In genomic region chr7:25322058-25322484, GRCm38 (mm10) we compare ENCODE assay signal across 10 mouse cellular contexts. TPM values are rescaled to one million over a fixed set of nuclear protein-coding genes. Genes with fewer than 3 reads are reported as not detected.
A peak's percentile ranks its signal among the peaks of the same experiment; 100 is the strongest.
DNase-seq lines count a peak whose midpoint lies in the region; ATAC-seq lines count a peak whose summit lies in the region.
"Had no signal": no experiment of that assay in that cellular context is flagged by ENCODE, and none has a peak within 500 bp of the region (broad histone marks: within the 10 kb centered on the region; RNA-seq: fewer than 3 reads in every experiment).

No protein-coding gene starts in this region.

- no peak for ATAC-seq in hindbrain, embryonic 12.5 days (ENCODE audit: low FRiP score)

- H3K27ac ChIP-seq in heart, embryonic 10.5 days, result peak overlapping the region; percentile 84
- H3K27ac ChIP-seq in hindbrain, embryonic 12.5 days, result peak overlapping the region; percentile 56
- H3K27ac ChIP-seq in midbrain, embryonic 10.5 days (replicated peaks), result peak overlapping the region; percentile 80

- no peaks in the 10 kb centered on the region for H3K27me3 ChIP-seq in heart, embryonic 10.5 days (ENCODE audit: insufficient read depth, poor library complexity, severe bottlenecking)
- no peaks in the 10 kb centered on the region for H3K27me3 ChIP-seq in hindbrain, embryonic 12.5 days
- no peaks in the 10 kb centered on the region for H3K27me3 ChIP-seq in midbrain, embryonic 10.5 days (ENCODE audit: low read depth, poor library complexity, severe bottlenecking)

- WGBS in heart, embryonic 10.5 days, result 4% methylated on average over 6 of the region's 6 CpGs
- WGBS in hindbrain, embryonic 12.5 days, result 8% methylated on average over 6 of the region's 6 CpGs
- WGBS in midbrain, embryonic 10.5 days, result 3% methylated on average over 6 of the region's 6 CpGs

- H3K4me3 ChIP-seq in heart, embryonic 10.5 days, result peak overlapping the region; percentile 20
- H3K4me3 ChIP-seq in hindbrain, embryonic 12.5 days, result no peak overlapping the region
- peak overlapping the region; percentile 30 for H3K4me3 ChIP-seq in midbrain, embryonic 10.5 days

- H3K36me3 ChIP-seq in heart, embryonic 10.5 days, result 0 out of 2 replicates have a peak, but pooled peaks cover 2% of the 10 kb centered on the region
- 0 out of 2 replicates have a peak, but pooled peaks cover 4% of the 10 kb centered on the region for H3K36me3 ChIP-seq in hindbrain, embryonic 12.5 days
- H3K36me3 ChIP-seq in midbrain, embryonic 10.5 days, result peaks cover 31% of the 10 kb centered on the region

- H3K9me3 ChIP-seq in heart, embryonic 10.5 days, result no peaks in the 10 kb centered on the region
- no peaks in the 10 kb centered on the region for H3K9me3 ChIP-seq in hindbrain, embryonic 12.5 days (replicated peaks)
- no peaks in the 10 kb centered on the region for H3K9me3 ChIP-seq in midbrain, embryonic 10.5 days (replicated peaks)

- DNase-seq in heart, embryonic 10.5 days (ENCODE audit: low spot score), result no peak
- DNase-seq in heart, adult 8-10 months (ENCODE audit: low spot score), result no peak
- DNase-seq in embryo, embryonic 10 days (ENCODE audit: low spot score), result peak; percentile 92
- peak; percentile 75 for DNase-seq in midbrain, embryonic 10.5 days (ENCODE audit: low spot score)
- DNase-seq in cerebellum, adult 11 months, result no peak
- no peak for DNase-seq in layer of hippocampus, adult 9-11 months
- DNase-seq in layer of hippocampus, adult 8-10 months (ENCODE audit: low spot score in 2 of 2), result no peak

- H3K9ac ChIP-seq in hindbrain, embryonic 12.5 days, result 0 out of 2 replicates have a peak overlapping the region, but pooled peaks have one; percentile 2

- H3K4me2 ChIP-seq in hindbrain, embryonic 12.5 days (replicated peaks), result peak overlapping the region; percentile 23; the same call in 1 of the 2 replicates

- H3K4me1 ChIP-seq in heart, embryonic 10.5 days, result peaks cover 34% of the 10 kb centered on the region
- peaks cover 20% of the 10 kb centered on the region for H3K4me1 ChIP-seq in hindbrain, embryonic 12.5 days
- peaks cover 36% of the 10 kb centered on the region for H3K4me1 ChIP-seq in midbrain, embryonic 10.5 days

RNA-seq across cellular contexts. Expression of gene Megf8, which starts 5.1 kb away (rescaled TPM):
- polyA plus RNA-seq in heart, embryonic 10.5 days (2016; fragmentation: Nextera tagmentation; extraction: Ambion mirVana), result 10.4 and 11.2 TPM in 2 replicates
- total RNA-seq in heart, adult 8-10 months (2022), result 10 to 100 TPM; 33.9 to 35.8 (median 34.8) TPM
- polyA plus RNA-seq in hindbrain, embryonic 12.5 days (2016; fragmentation: Nextera tagmentation; extraction: Ambion mirVana), result 20.9 and 23.0 TPM in 2 replicates
- 13.9 and 14.9 TPM in 2 replicates for polyA plus RNA-seq in midbrain, embryonic 10.5 days (2016; fragmentation: Nextera tagmentation; extraction: Ambion mirVana)
- 100 to 1,000 TPM in 2 of 4 experiments, 10 to 100 TPM in 2; 90.3 to 107 (median 97.0) TPM for total RNA-seq in layer of hippocampus, adult 8-10 months (2022)

RNA-seq across cellular contexts. Expression of gene Tmem145, which starts 16.2 kb away (rescaled TPM):
- 0.09 and 0.63 TPM in 2 replicates for polyA plus RNA-seq in heart, embryonic 10.5 days (2016; fragmentation: Nextera tagmentation; extraction: Ambion mirVana)
- total RNA-seq in heart, adult 8-10 months (2022), result under 1 TPM in 1 of 4 experiments, not detected in 3; 0.14 TPM
- 24.3 and 25.9 TPM in 2 replicates for polyA plus RNA-seq in hindbrain, embryonic 12.5 days (2016; fragmentation: Nextera tagmentation; extraction: Ambion mirVana)
- polyA plus RNA-seq in midbrain, embryonic 10.5 days (2016; fragmentation: Nextera tagmentation; extraction: Ambion mirVana), result 2.1 and 5.1 TPM in 2 replicates
- 10 to 100 TPM; 28.7 to 36.7 (median 33.4) TPM for total RNA-seq in layer of hippocampus, adult 8-10 months (2022)
- polyA plus RNA-seq: gonadal fat pad, adult 2 months; spleen, adult 2 months had no signal

RNA-seq across cellular contexts. Expression of gene Prr19, which starts 20.9 kb away (rescaled TPM):
- polyA plus RNA-seq in heart, embryonic 10.5 days (2016; fragmentation: Nextera tagmentation; extraction: Ambion mirVana), result 0.26 and 0.65 TPM in 2 replicates
- not detected for total RNA-seq in heart, adult 8-10 months (2022)
- polyA plus RNA-seq in hindbrain, embryonic 12.5 days (2016; fragmentation: Nextera tagmentation; extraction: Ambion mirVana), result 0.87 and 1.1 TPM in 2 replicates
- 1.1 and 1.4 TPM in 2 replicates for polyA plus RNA-seq in midbrain, embryonic 10.5 days (2016; fragmentation: Nextera tagmentation; extraction: Ambion mirVana)
- under 1 TPM in 1 of 4 experiments, not detected in 3; 0.25 TPM for total RNA-seq in layer of hippocampus, adult 8-10 months (2022)
- polyA plus RNA-seq: spleen, adult 2 months had no signal

RNA-seq across cellular contexts. Expression of gene Pafah1b3, which starts 24.3 kb away (rescaled TPM):
- polyA plus RNA-seq in heart, embryonic 10.5 days (2016; fragmentation: Nextera tagmentation; extraction: Ambion mirVana), result 147 and 189 TPM in 2 replicates
- total RNA-seq in heart, adult 8-10 months (2022), result 1 to 10 TPM; 3.9 to 4.6 (median 3.9) TPM
- polyA plus RNA-seq in hindbrain, embryonic 12.5 days (2016; fragmentation: Nextera tagmentation; extraction: Ambion mirVana), result 391 and 405 TPM in 2 replicates
- 293 and 325 TPM in 2 replicates for polyA plus RNA-seq in midbrain, embryonic 10.5 days (2016; fragmentation: Nextera tagmentation; extraction: Ambion mirVana)
- 10 to 100 TPM; 25.2 to 28.9 (median 27.9) TPM for total RNA-seq in layer of hippocampus, adult 8-10 months (2022)

RNA-seq across cellular contexts. Expression of gene Cnfn, which starts 47.5 kb away (rescaled TPM):
- polyA plus RNA-seq in heart, embryonic 10.5 days (2016; fragmentation: Nextera tagmentation; extraction: Ambion mirVana), result not detected in 2 replicates
- not detected for total RNA-seq in heart, adult 8-10 months (2022)
- polyA plus RNA-seq in hindbrain, embryonic 12.5 days (2016; fragmentation: Nextera tagmentation; extraction: Ambion mirVana), result not detected in 2 replicates
- not detected in 2 replicates for polyA plus RNA-seq in midbrain, embryonic 10.5 days (2016; fragmentation: Nextera tagmentation; extraction: Ambion mirVana)
- under 1 TPM in 1 of 4 experiments, not detected in 3; 0.73 TPM for total RNA-seq in layer of hippocampus, adult 8-10 months (2022)
- polyA plus RNA-seq: gonadal fat pad, adult 2 months; spleen, adult 2 months had no signal

Comparison
In these comparisons a context has a peak if more than half of its experiments do, and no peak if none do; other contexts are left out.
1. DNase-seq: peak in embryo, embryonic 10 days (single experiment) and midbrain, embryonic 10.5 days (single experiment); none in heart, embryonic 10.5 days (single experiment), heart, adult 8-10 months (single experiment), cerebellum, adult 11 months (single experiment), layer of hippocampus, adult 9-11 months (single experiment) and layer of hippocampus, adult 8-10 months (0 of 2).
2. Peak in every context shown above with its lines, with median percentiles within 50 percentile points of each other: H3K27ac ChIP-seq.